ENCODE assay signal across 9 mouse cellular contexts in genomic region chr11:6033147-6033546, GRCm38 (mm10). TPM values are rescaled to one million over a fixed set of nuclear protein-coding genes. Genes with fewer than 3 reads are reported as not detected.
DNase-seq lines count a peak whose midpoint lies in the region; ATAC-seq lines count a peak whose summit lies in the region.
"Had no signal": no experiment of that assay in that cellular context is flagged by ENCODE, and none has a peak within 500 bp of the region (broad histone marks: within the 10 kb centered on the region; RNA-seq: fewer than 3 reads in every experiment).

No protein-coding gene starts in this region.

- WGBS in forebrain, embryonic 11.5 days, result 71% methylated on average over 3 of the region's 3 CpGs
- 71% methylated on average over 3 of the region's 3 CpGs for WGBS in forebrain, embryonic 10.5 days
- WGBS in kidney, embryonic 14.5 days, result 79% methylated on average over 3 of the region's 3 CpGs

- no peaks in the 10 kb centered on the region for H3K4me1 ChIP-seq in forebrain, embryonic 11.5 days (replicated peaks; ENCODE audit: control insufficient read depth, insufficient read depth, low read length)
- H3K4me1 ChIP-seq in forebrain, embryonic 10.5 days, result peaks cover 19% of the 10 kb centered on the region
- peaks cover 5% of the 10 kb centered on the region; the same call in 1 of the 2 replicates for H3K4me1 ChIP-seq in kidney, embryonic 14.5 days (ENCODE audit: control insufficient read depth, insufficient read depth, low read length)

- no peaks in the 10 kb centered on the region for H3K9me3 ChIP-seq in forebrain, embryonic 11.5 days (ENCODE audit: control insufficient read depth, low read length)
- no peaks in the 10 kb centered on the region for H3K9me3 ChIP-seq in forebrain, embryonic 10.5 days
- H3K9me3 ChIP-seq in kidney, embryonic 14.5 days (ENCODE audit: control insufficient read depth, low read length), result no peaks in the 10 kb centered on the region
- H3K9me3 ChIP-seq: liver, embryonic 15.5 days had no signal

- no peak overlapping the region for H3K4me2 ChIP-seq in forebrain, embryonic 11.5 days (ENCODE audit: low read depth, low read length, severe bottlenecking)
- H3K4me2 ChIP-seq in kidney, embryonic 14.5 days (replicated peaks; ENCODE audit: low read depth, low read length), result no peak overlapping the region
- H3K4me2 ChIP-seq: liver, embryonic 15.5 days had no signal

- no peak overlapping the region for H3K27ac ChIP-seq in forebrain, embryonic 11.5 days (ENCODE audit: low read depth, low read length)
- no peak overlapping the region for H3K27ac ChIP-seq in forebrain, embryonic 10.5 days
- no peak overlapping the region for H3K27ac ChIP-seq in kidney, embryonic 14.5 days (ENCODE audit: low read depth, low read length)
- H3K27ac ChIP-seq: liver, embryonic 15.5 days had no signal

- no peak overlapping the region for H3K9ac ChIP-seq in forebrain, embryonic 11.5 days (ENCODE audit: low read length)
- H3K9ac ChIP-seq in kidney, embryonic 14.5 days (ENCODE audit: low read depth, low read length), result no peak overlapping the region
- H3K9ac ChIP-seq: liver, embryonic 15.5 days had no signal

- no peak for ATAC-seq in forebrain, embryonic 11.5 days (replicated peaks; ENCODE audit: low FRiP score)
- 0 out of 2 replicates have a peak, but pooled peaks have one; percentile 29 for ATAC-seq in kidney, embryonic 14.5 days (ENCODE audit: low FRiP score, low TSS enrichment)
- ATAC-seq in megakaryocyte-erythroid progenitor cell, adult 5-6 weeks (replicated peaks; ENCODE audit: low FRiP score, low TSS enrichment, poor library complexity, severe bottlenecking), result peak; percentile 86

- H3K4me3 ChIP-seq in forebrain, embryonic 11.5 days (ENCODE audit: low read depth, low read length), result no peak overlapping the region
- no peak overlapping the region for H3K4me3 ChIP-seq in forebrain, embryonic 10.5 days
- no peak overlapping the region for H3K4me3 ChIP-seq in kidney, embryonic 14.5 days (ENCODE audit: low read length)
- H3K4me3 ChIP-seq: liver, embryonic 15.5 days had no signal

- H3K27me3 ChIP-seq in forebrain, embryonic 11.5 days (ENCODE audit: control insufficient read depth, insufficient read depth, low read length), result no peaks in the 10 kb centered on the region
- H3K27me3 ChIP-seq in forebrain, embryonic 10.5 days (ENCODE audit: poor library complexity, severe bottlenecking), result no peaks in the 10 kb centered on the region
- no peaks in the 10 kb centered on the region for H3K27me3 ChIP-seq in kidney, embryonic 14.5 days (ENCODE audit: control insufficient read depth, insufficient read depth, low read length)
- H3K27me3 ChIP-seq: liver, embryonic 15.5 days had no signal

- DNase-seq in forebrain, embryonic 11.5 days (ENCODE audit: low spot score), result peak; percentile 50
- DNase-seq in forebrain, embryonic 10.5 days (ENCODE audit: extremely low spot score, low spot score), result no peak
- peak; percentile 57 for DNase-seq in urinary bladder, postnatal 14 days (ENCODE audit: low spot score)
- no peak for DNase-seq in urinary bladder, adult 2 months (ENCODE audit: low spot score)
- DNase-seq in cerebellum, postnatal 14 days, result peak; percentile 61 to 83
- no peak for DNase-seq in ovary, postnatal 14 days (ENCODE audit: low spot score)

- H3K36me3 ChIP-seq in forebrain, embryonic 11.5 days (ENCODE audit: control insufficient read depth, insufficient read depth, low read length), result no peaks in the 10 kb centered on the region
- H3K36me3 ChIP-seq in forebrain, embryonic 10.5 days (replicated peaks), result no peaks in the 10 kb centered on the region
- H3K36me3 ChIP-seq in kidney, embryonic 14.5 days (ENCODE audit: control insufficient read depth, insufficient read depth, low read length), result no peaks in the 10 kb centered on the region
- H3K36me3 ChIP-seq: liver, embryonic 15.5 days had no signal

RNA-seq across cellular contexts. Expression of gene Camk2b, which starts 33.0 kb away (rescaled TPM):
- polyA plus RNA-seq in forebrain, embryonic 11.5 days (2014; fragmentation: Nextera tagmentation; extraction: Ambion mirVana), result 1.0 and 1.8 TPM in 2 replicates
- polyA plus RNA-seq in forebrain, embryonic 10.5 days (2016; fragmentation: Nextera tagmentation; extraction: Ambion mirVana), result 0.51 and 0.63 TPM in 2 replicates
- polyA plus RNA-seq in urinary bladder, adult 2 months (2012; rRNA removed), result 3.0 and 3.9 TPM in 2 replicates
- polyA plus RNA-seq in kidney, embryonic 14.5 days (2014; fragmentation: Nextera tagmentation; extraction: Ambion mirVana), result 4.2 and 4.4 TPM in 2 replicates
- total RNA-seq in megakaryocyte-erythroid progenitor cell, adult 5-6 weeks (2014; fragmentation: Nextera tagmentation), result 0.52 and 3.0 TPM in 2 replicates
- 1.6 TPM in 1 of 2 replicates, not detected in the other for total RNA-seq in megakaryocyte-erythroid progenitor cell, adult 5-6 weeks (2017)

Comparison
In these comparisons a context has a peak if more than half of its experiments do, and no peak if none do; other contexts are left out.
1. DNase-seq: peak in forebrain, embryonic 11.5 days (single experiment), urinary bladder, postnatal 14 days (single experiment) and cerebellum, postnatal 14 days (2 of 2); none in forebrain, embryonic 10.5 days (single experiment), urinary bladder, adult 2 months (single experiment) and ovary, postnatal 14 days (single experiment).